Mouse (Mus musculus) forebrain, postnatal 0 days (tissue): ENCODE measurements at regions not wholly inside any gene's neighbourhood (a gene's known extent, or its start where the extent isn't known, plus 50 kb on each side); places are given as distances from the start of the nearest gene placed in this dataset.

Experiments
- ATAC-seq: fragments of 200-750 bp; cut with Nextera tagmentation; 2 replicates; pipeline ENCODE4 v1.8.0; 2017; ENCODE audit warnings: mild to moderate bottlenecking, moderate library complexity
- DNase-seq: peaks from one replicate; pipeline ENCODE4 v3.0.0-alpha.2; 2015
- H3K27ac ChIP-seq: fragments of 300-500 bp; sonication (generic); 2 replicates; pipeline ENCODE4 v1.5.1; 2014; ENCODE audit warnings: low read depth, mild to moderate bottlenecking, antibody characterized with exemption, low read length, moderate library complexity, mixed read lengths
- H3K27me3 ChIP-seq: fragments of 300-500 bp; sonication (generic); 2 replicates; pipeline ENCODE4 v1.6.1; 2014; ENCODE audit warnings: mild to moderate bottlenecking, low read length, mixed read lengths; ENCODE audit not compliant: insufficient read depth
- H3K36me3 ChIP-seq: fragments of 300-500 bp; sonication (generic); 2 replicates; pipeline ENCODE4 v1.6.1; 2014; ENCODE audit warnings: mild to moderate bottlenecking, moderate library complexity; ENCODE audit not compliant: insufficient read depth
- H3K4me1 ChIP-seq: fragments of 300-500 bp; sonication (generic); 2 replicates; pipeline ENCODE4 v1.6.1; 2014; ENCODE audit warnings: antibody characterized with exemption; ENCODE audit not compliant: insufficient read depth
- H3K4me2 ChIP-seq: fragments of 300-500 bp; sonication (generic); 2 replicates; pipeline ENCODE4 v1.6.1; 2014; ENCODE audit warnings: low read depth, mild to moderate bottlenecking, moderate library complexity
- H3K4me3 ChIP-seq: fragments of 300-500 bp; sonication (generic); 2 replicates; pipeline ENCODE4 v1.5.1; 2014; ENCODE audit warnings: low read depth, low read length, mixed read lengths
- H3K9ac ChIP-seq: fragments of 300-500 bp; sonication (generic); 2 replicates; pipeline ENCODE4 v1.6.1; 2014; ENCODE audit warnings: mild to moderate bottlenecking
- H3K9me3 ChIP-seq: fragments of 300-500 bp; sonication (generic); 2 replicates; pipeline ENCODE4 v1.6.1; 2016; ENCODE audit warnings: low read length
- CTCF ChIP-seq: sonication (generic); IDR thresholded peaks from 2 replicates; pipeline ENCODE4 v1.5.1; 2016; ENCODE audit warnings: antibody characterized with exemption, control low read depth, low read depth
- WGBS: fragments of 180-500 bp; shearing (Covaris S2); extraction: QIAGEN DNeasy Blood & Tissue Kit; methylation state at CpG from one replicate; pipeline ENCODE4 v1.1.7; 2014; 5-methylcytosine and 5-hydroxymethylcytosine counted together

DNA sequence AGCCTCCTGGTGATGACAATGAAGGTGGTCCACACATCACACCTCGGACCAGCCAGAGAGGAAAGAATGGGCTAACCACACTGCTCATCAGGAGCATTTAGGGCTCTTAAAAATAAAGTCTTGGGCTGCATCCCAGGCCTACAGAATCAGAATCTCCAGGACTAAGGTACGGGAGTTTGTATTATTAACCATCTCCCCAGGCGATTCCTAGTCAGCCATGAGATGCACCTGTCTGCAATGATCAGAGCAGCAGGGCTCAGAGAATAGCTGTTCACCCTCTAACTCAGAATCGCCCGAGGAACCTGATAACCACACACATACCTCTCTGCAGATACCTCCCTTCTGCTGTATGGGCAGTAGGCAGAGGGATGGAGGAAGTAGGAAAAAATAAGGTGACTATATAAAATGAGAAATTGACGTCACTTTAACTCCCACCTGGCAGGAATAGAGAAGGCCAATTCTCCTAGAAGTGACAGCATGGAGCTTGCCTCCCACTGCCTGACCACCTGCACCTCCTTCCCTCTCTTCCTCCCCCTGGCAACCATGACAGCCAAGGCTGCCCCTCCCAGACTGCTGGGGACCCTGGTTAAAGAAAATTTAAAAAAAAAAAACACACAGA, 401.5 kb upstream of the Rps6ka3 start:
- no peak for TF ChIP-seq CTCF
- H3K9me3 ChIP-seq: no peaks in the 10 kb centered on the region
- DNase-seq: no peak
- no peaks in the 10 kb centered on the region for H3K4me1 ChIP-seq
- H3K4me3 ChIP-seq: no peak overlapping the region
- H3K27ac ChIP-seq: no peak overlapping the region
- H3K9ac ChIP-seq: no peak overlapping the region
- ATAC-seq: no peak
- WGBS: 76% methylated on average over 6 of the region's 6 CpGs
- no peaks in the 10 kb centered on the region for H3K36me3 ChIP-seq
- H3K27me3 ChIP-seq: no peaks in the 10 kb centered on the region
- H3K4me2 ChIP-seq: no peak overlapping the region

DNA sequence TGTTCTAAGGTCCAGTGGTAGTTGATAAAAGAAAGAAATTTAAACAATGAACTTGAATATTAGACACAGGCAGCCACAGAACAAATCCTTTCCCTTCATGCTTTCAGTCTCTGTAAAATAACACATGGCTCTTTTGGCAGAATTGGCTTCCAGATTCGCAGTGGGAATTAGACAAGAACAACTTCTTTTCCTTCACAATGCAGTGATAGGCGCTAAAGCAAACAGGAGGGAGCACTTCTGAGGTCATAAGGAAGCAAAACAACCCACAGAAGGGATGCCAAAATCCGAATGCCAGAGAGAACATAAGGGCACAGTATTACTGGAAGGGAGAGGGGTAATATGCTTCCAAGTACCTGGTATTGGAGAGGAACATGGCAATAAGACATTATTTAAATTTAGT, 396.3 kb upstream of the Rps6ka3 start:
- H3K9me3 ChIP-seq: no peaks in the 10 kb centered on the region
- 55% methylated on average over 3 of the region's 3 CpGs for WGBS
- no peaks in the 10 kb centered on the region for H3K27me3 ChIP-seq
- H3K9ac ChIP-seq: no peak overlapping the region
- no peak overlapping the region for H3K4me3 ChIP-seq
- no peak overlapping the region for H3K27ac ChIP-seq
- H3K36me3 ChIP-seq: no peaks in the 10 kb centered on the region
- H3K4me1 ChIP-seq: no peaks in the 10 kb centered on the region
- peak; percentile 17 for DNase-seq
- ATAC-seq: peak; percentile 42; the same call in 1 of the 2 replicates
- H3K4me2 ChIP-seq: no peak overlapping the region
- TF ChIP-seq CTCF: no peak

DNA sequence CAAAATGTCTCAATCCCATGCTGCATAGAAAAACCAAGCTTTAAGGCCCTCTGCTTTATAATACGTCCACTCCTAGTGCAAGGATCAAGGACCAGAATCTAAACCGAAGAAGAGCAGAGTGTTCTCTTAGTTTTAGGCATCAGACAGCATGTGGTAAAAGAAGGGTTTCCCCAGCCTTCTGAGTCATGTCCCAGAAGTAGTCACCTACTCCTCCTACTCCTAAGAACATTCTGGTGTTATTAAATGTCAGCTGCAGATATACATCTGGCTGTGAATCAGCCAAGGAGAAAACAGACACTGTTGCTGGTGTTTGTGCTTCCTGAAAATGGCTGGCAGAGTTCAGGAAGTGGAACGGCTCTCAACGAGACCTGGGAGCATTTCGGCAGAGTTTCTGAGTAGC, 372.6 kb upstream of the Rps6ka3 start:
- Histone ChIP-seq H3K27me3 (no peaks in the 10 kb centered on the region), H3K27ac (no peak overlapping the region), H3K9me3 (no peaks in the 10 kb centered on the region), H3K4me3 (no peak overlapping the region), H3K9ac (no peak overlapping the region), H3K4me2 (no peak overlapping the region), H3K4me1 (no peaks in the 10 kb centered on the region), H3K36me3 (no peaks in the 10 kb centered on the region)
- no peak for DNase-seq
- WGBS: 94% methylated on average over 5 of the region's 5 CpGs
- TF ChIP-seq CTCF: no peak
- ATAC-seq: no peak

DNA sequence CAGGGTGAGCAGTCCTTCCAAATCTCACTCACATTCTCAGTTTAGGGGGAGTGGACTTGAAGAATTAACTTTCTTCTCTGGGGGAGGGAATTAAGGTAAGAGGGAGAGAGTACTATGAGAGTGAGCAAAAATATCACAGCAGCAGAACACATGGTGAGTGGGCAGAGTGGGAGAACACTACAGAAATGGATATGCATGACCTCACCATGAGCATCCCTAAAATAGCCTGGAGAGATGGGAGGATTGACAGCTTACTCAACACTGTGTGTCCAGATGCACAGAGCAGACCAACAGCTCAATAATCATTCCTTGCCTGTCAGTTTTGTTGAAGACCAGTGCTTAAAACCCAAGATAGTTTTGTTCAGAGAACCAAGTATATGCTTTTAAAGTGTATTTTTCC, 357.8 kb upstream of the Rps6ka3 start:
- peak; percentile 87 for ATAC-seq
- Histone ChIP-seq H3K4me1 (no peaks in the 10 kb centered on the region), H3K9ac (no peak overlapping the region), H3K36me3 (no peaks in the 10 kb centered on the region), H3K4me2 (no peak overlapping the region), H3K27ac (no peak overlapping the region), H3K4me3 (no peak overlapping the region), H3K9me3 (no peaks in the 10 kb centered on the region), H3K27me3 (no peaks in the 10 kb centered on the region)
- TF ChIP-seq CTCF: no peak
- DNase-seq: peak; percentile 18
